Comparison of ENCODE assay signal across 23 mouse cellular contexts in the genomic region with DNA sequence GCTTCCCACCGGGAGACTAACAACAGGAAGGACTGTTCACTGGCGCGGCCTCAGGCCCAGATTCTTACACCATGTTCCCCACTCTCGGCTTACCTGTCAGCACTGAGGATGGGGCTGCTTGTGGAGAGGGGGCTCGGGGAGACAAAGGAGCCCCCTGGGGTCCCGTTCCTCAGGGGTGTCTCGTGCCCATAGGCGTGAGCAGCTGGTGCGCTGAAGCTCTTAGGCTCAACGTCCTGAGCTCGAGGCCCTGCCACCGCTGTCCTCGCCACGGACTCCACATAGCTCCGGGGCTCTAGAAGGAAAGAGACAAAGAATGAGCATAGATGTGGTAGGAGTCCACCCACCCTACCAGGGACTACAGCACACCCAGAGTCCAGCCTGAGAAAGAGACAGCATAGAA.
A peak's percentile ranks its signal among the peaks of the same experiment; 100 is the strongest.
DNase-seq lines count a peak whose midpoint lies in the region; ATAC-seq and TF ChIP-seq lines count a peak whose summit lies in the region.
"Had no signal": no experiment of that assay in that cellular context is flagged by ENCODE, and none has a peak within 500 bp of the region (broad histone marks: within the 10 kb centered on the region; RNA-seq: fewer than 3 reads in every experiment).

No protein-coding gene starts in this region.

- intact Hi-C loops in heart, postnatal 36 days (cut with DNase I): loop anchor here (2.0 kb wide), 1 partner anchor 25 kb away; no protein-coding TSS in a partner anchor

- H3K27me3 ChIP-seq in heart, embryonic 15.5 days: no peaks in the 10 kb centered on the region
- H3K27me3 ChIP-seq in midbrain, embryonic 10.5 days (ENCODE audit: low read depth, poor library complexity, severe bottlenecking): no peaks in the 10 kb centered on the region
- no peaks in the 10 kb centered on the region for H3K27me3 ChIP-seq in midbrain, embryonic 14.5 days (ENCODE audit: control insufficient read depth, insufficient read depth, low read length)
- H3K27me3 ChIP-seq: heart, embryonic 12.5 days; liver, embryonic 13.5 days; stomach, embryonic 15.5 days had no signal

- TF ChIP-seq CTCF in layer of hippocampus, adult 2 months (conservative IDR thresholded peaks at IDR 0.05): no peak

- no peak overlapping the region for H3K4me3 ChIP-seq in heart, embryonic 15.5 days
- H3K4me3 ChIP-seq in layer of hippocampus, adult 2 months: no peak overlapping the region
- no peak overlapping the region for H3K4me3 ChIP-seq in midbrain, embryonic 10.5 days
- no peak overlapping the region for H3K4me3 ChIP-seq in midbrain, embryonic 14.5 days (replicated peaks; ENCODE audit: low read depth, low read length)
- H3K4me3 ChIP-seq: erythroblast, embryonic 14.5 days; heart, embryonic 12.5 days; liver, embryonic 13.5 days; stomach, embryonic 15.5 days had no signal

- no peak overlapping the region for H3K9ac ChIP-seq in heart, embryonic 15.5 days
- H3K9ac ChIP-seq in midbrain, embryonic 14.5 days (replicated peaks; ENCODE audit: low read length): no peak overlapping the region
- H3K9ac ChIP-seq: heart, embryonic 12.5 days; hindbrain, embryonic 14.5 days; liver, embryonic 13.5 days; lung, embryonic 14.5 days; stomach, embryonic 15.5 days had no signal

- 0 out of 2 replicates have a peak overlapping the region, but pooled peaks have one; percentile 22 for H3K27ac ChIP-seq in heart, embryonic 15.5 days
- peak overlapping the region; percentile 23; the same call in 1 of the 2 replicates for H3K27ac ChIP-seq in layer of hippocampus, adult 2 months
- peak overlapping the region; percentile 46; the same call in 1 of the 2 replicates for H3K27ac ChIP-seq in midbrain, embryonic 10.5 days (replicated peaks)
- no peak overlapping the region for H3K27ac ChIP-seq in midbrain, embryonic 14.5 days (replicated peaks; ENCODE audit: low read depth, low read length)
- H3K27ac ChIP-seq: hindbrain, embryonic 14.5 days; liver, embryonic 13.5 days; stomach, embryonic 15.5 days had no signal

- 73% methylated on average over 15 of the region's 15 CpGs for WGBS in heart, embryonic 15.5 days
- WGBS in midbrain, embryonic 10.5 days: 81% methylated on average over 15 of the region's 15 CpGs
- 82% methylated on average over 15 of the region's 15 CpGs for WGBS in midbrain, embryonic 14.5 days

- peaks cover 65% of the 10 kb centered on the region for H3K36me3 ChIP-seq in heart, embryonic 15.5 days
- H3K36me3 ChIP-seq in midbrain, embryonic 10.5 days: peaks cover 11% of the 10 kb centered on the region
- no peaks in the 10 kb centered on the region for H3K36me3 ChIP-seq in midbrain, embryonic 14.5 days (ENCODE audit: control insufficient read depth, insufficient read depth, low read length)

- no peak for ATAC-seq in heart, embryonic 15.5 days (replicated peaks; ENCODE audit: insufficient number of reproducible peaks, insufficient read depth, low FRiP score, low read depth)
- ATAC-seq in midbrain, embryonic 14.5 days (ENCODE audit: low FRiP score, low TSS enrichment): no peak
- ATAC-seq: forebrain, embryonic 16.5 days; intestine, postnatal 0 days; midbrain, embryonic 16.5 days had no signal

- H3K4me2 ChIP-seq in heart, embryonic 15.5 days: no peak overlapping the region
- H3K4me2 ChIP-seq in midbrain, embryonic 14.5 days (ENCODE audit: low read length): no peak overlapping the region
- H3K4me2 ChIP-seq: heart, embryonic 12.5 days; hindbrain, embryonic 14.5 days; liver, embryonic 13.5 days; lung, embryonic 14.5 days; stomach, embryonic 15.5 days had no signal

- H3K9me3 ChIP-seq in heart, embryonic 15.5 days (replicated peaks): no peaks in the 10 kb centered on the region
- H3K9me3 ChIP-seq in midbrain, embryonic 10.5 days (replicated peaks): no peaks in the 10 kb centered on the region
- no peaks in the 10 kb centered on the region for H3K9me3 ChIP-seq in midbrain, embryonic 14.5 days (ENCODE audit: control insufficient read depth, low read length)
- H3K9me3 ChIP-seq: heart, embryonic 12.5 days; liver, embryonic 13.5 days; stomach, embryonic 15.5 days had no signal

- DNase-seq in heart, postnatal 36 days: no peak
- no peak for DNase-seq in layer of hippocampus, adult 2 months (ENCODE audit: low spot score in 2 of 2)
- DNase-seq in layer of hippocampus, adult 11-12 months (ENCODE audit: low spot score): no peak
- no peak for DNase-seq in midbrain, embryonic 10.5 days (ENCODE audit: low spot score)
- no peak for DNase-seq in midbrain, embryonic 14.5 days
- DNase-seq: adrenal gland, postnatal 25 days; B cell, adult 2 months; cerebellum, adult 18-20 months; cerebellum, postnatal 10 days; gastrocnemius, postnatal 10 days; heart, postnatal 10 days; kidney, postnatal 10 days; liver, embryonic 13.5 days; lung, embryonic 14.5 days; right cerebral cortex, postnatal 25 days had no signal

- H3K4me1 ChIP-seq in heart, embryonic 15.5 days (replicated peaks): peaks cover 71% of the 10 kb centered on the region
- peaks cover 28% of the 10 kb centered on the region for H3K4me1 ChIP-seq in midbrain, embryonic 10.5 days
- H3K4me1 ChIP-seq in midbrain, embryonic 14.5 days (ENCODE audit: control insufficient read depth, insufficient read depth, low read length): no peaks in the 10 kb centered on the region
